Mouse (Mus musculus) bone marrow, adult 2 months (tissue): ENCODE measurements around the gene Tcf12. TPM values are rescaled to one million over a fixed set of nuclear protein-coding genes. Genes with fewer than 3 reads are reported as not detected.

ENCODE experiments used
- H3K27ac ChIP-seq: fragments of 200-500 bp; 2 replicates; pipeline ENCODE4 v1.5.1; 2012; ENCODE audit warnings: low read depth, mild to moderate bottlenecking, control low read depth, inconsistent platforms, low read length; ENCODE audit not compliant: control insufficient read depth, poor library complexity, insufficient read depth
- H3K4me1 ChIP-seq: fragments of 200-500 bp; 2 replicates; pipeline ENCODE4 v1.6.1; 2011; ENCODE audit warnings: low read length; ENCODE audit not compliant: control insufficient read depth, insufficient read depth
- H3K4me3 ChIP-seq: fragments of 200-500 bp; replicated peaks from 2 replicates; pipeline ENCODE3; 2011; ENCODE audit warnings: mild to moderate bottlenecking, low read depth, low read length, control low read depth; ENCODE audit not compliant: control insufficient read depth
- CTCF ChIP-seq: fragments of 200-500 bp; IDR thresholded peaks from 2 replicates; pipeline ENCODE4 v1.5.1; 2011; ENCODE audit warnings: low read length, control low read depth; ENCODE audit not compliant: control insufficient read depth, insufficient read depth
- POLR2A ChIP-seq: fragments of 200-500 bp; IDR thresholded peaks from 2 replicates; pipeline ENCODE4 v1.6.1; 2011; ENCODE audit warnings: low read depth, mild to moderate bottlenecking, control low read depth, low read length, borderline replicate concordance; ENCODE audit not compliant: control insufficient read depth
- WGBS: fragments of 180-500 bp; shearing (Covaris S2); methylation state at CpG from one replicate; pipeline ENCODE4 v1.1.7; 2018; 5-methylcytosine and 5-hydroxymethylcytosine counted together
- polyA plus RNA-seq: library from polyadenylated mRNA; stranded (reverse); fragments of >200 nt; gene quantifications from 2 replicates; pipeline ENCODE4 v1.2.4, GENCODE M21; 2011; ENCODE audit warnings: low replicate concordance; ENCODE audit not compliant: missing spikeins, insufficient read depth, insufficient read length

Tcf12 gene
- polyA plus RNA-seq, 1 experiment = 11.7 TPM

- Histone ChIP-seq H3K4me3 (no peak overlapping the region), H3K27ac (no peak overlapping the region), H3K4me1 (no peaks in the 10 kb centered on the region)
- 77% methylated on average over 1 of the region's 1 CpGs for whole genome bisulfite sequencing
- TF ChIP-seq POLR2A (no peak), CTCF (no peak)
Observed at GRCm38 (mm10) chr9:71897399-71897798, 214.3 kb downstream of the Tcf12 start.

GRCm38 (mm10) chr9:71895931-71896724, 215.5 kb downstream of the Tcf12 start:
- H3K4me3 ChIP-seq = no peak overlapping the region
- no peak for TF ChIP-seq POLR2A
- no peak for TF ChIP-seq CTCF
- 18% methylated on average over 2 of the region's 2 CpGs for WGBS
- no peaks in the 10 kb centered on the region for H3K4me1 ChIP-seq
- no peak overlapping the region for H3K27ac ChIP-seq

GRCm38 (mm10) chr9:71895291-71895690, 216.4 kb downstream of the Tcf12 start:
- WGBS = 91% methylated on average over 7 of the region's 7 CpGs
- Histone ChIP-seq H3K27ac (no peak overlapping the region), H3K4me3 (no peak overlapping the region), H3K4me1 (no peaks in the 10 kb centered on the region)
- TF ChIP-seq POLR2A (no peak), CTCF (no peak)

GRCm38 (mm10) chr9:71894943-71895286, 216.8 kb downstream of the Tcf12 start:
- H3K27ac ChIP-seq = no peak overlapping the region
- H3K4me3 ChIP-seq = no peak overlapping the region
- H3K4me1 ChIP-seq = no peaks in the 10 kb centered on the region
- no peak for TF ChIP-seq CTCF
- TF ChIP-seq POLR2A = no peak
- WGBS = 94% methylated on average over 7 of the region's 7 CpGs

- Histone ChIP-seq H3K4me1 (no peaks in the 10 kb centered on the region), H3K27ac (no peak overlapping the region), H3K4me3 (no peak overlapping the region)
- WGBS = 91% methylated on average over 11 of the region's 11 CpGs
- TF ChIP-seq POLR2A = no peak
- TF ChIP-seq CTCF = no peak
Observed at GRCm38 (mm10) chr9:71894246-71894942, 217.3 kb downstream of the Tcf12 start.

- no peaks in the 10 kb centered on the region for H3K4me1 ChIP-seq
- 53% methylated on average over 5 of the region's 5 CpGs for whole genome bisulfite sequencing
- no peak overlapping the region for H3K4me3 ChIP-seq
Observed at GRCm38 (mm10) chr9:71888450-71888849, 223.2 kb downstream of the Tcf12 start.

GRCm38 (mm10) chr9:71880629-71881028, 231.0 kb downstream of the Tcf12 start:
- Histone ChIP-seq H3K4me1 (no peaks in the 10 kb centered on the region), H3K4me3 (no peak overlapping the region), H3K27ac (no peak overlapping the region)
- TF ChIP-seq POLR2A (no peak), CTCF (no peak)
- 89% methylated on average over 1 of the region's 1 CpGs for WGBS

More at GRCm38 (mm10) chr9:71888450-71888849, 223.2 kb downstream of the Tcf12 start:
- no peak for TF ChIP-seq CTCF
- no peak for TF ChIP-seq POLR2A
- H3K27ac ChIP-seq = no peak overlapping the region

GRCm38 (mm10) chr9:71879972-71880371, 231.7 kb downstream of the Tcf12 start:
- 86% methylated on average over 5 of the region's 5 CpGs for WGBS
- Histone ChIP-seq H3K27ac (no peak overlapping the region), H3K4me3 (no peak overlapping the region), H3K4me1 (no peaks in the 10 kb centered on the region)
- TF ChIP-seq CTCF = no peak
- TF ChIP-seq POLR2A = no peak
